Mouse (Mus musculus): ENCODE measurements around the gene Ccdc38. TPM values are rescaled to one million over a fixed set of nuclear protein-coding genes. Genes with fewer than 3 reads are reported as not detected.

The Ccdc38 gene
- polyA plus RNA-seq, 1 experiment from 2014 or later: 0.12 TPM

DNA sequence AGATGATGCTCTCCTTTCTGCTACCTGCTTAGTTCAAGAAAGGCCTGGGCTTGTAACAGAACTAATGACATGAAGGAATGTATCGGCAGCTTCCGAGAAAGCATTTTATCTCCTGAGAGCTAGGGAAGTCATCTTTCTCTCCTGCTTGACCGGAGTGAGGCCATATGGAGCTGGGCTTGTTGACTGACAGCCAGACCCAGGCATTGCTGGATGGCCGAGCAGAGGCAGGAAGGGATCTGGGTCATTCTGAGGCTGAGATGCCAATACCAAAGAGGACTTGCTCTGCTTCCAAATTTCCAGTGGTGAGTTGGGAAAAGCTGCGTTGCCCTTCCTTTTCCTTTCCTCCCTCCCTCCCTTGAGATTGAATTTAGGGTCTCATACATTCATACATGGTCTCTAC is 20.7 kb upstream of the Ccdc38 start:
- POLR2A ChIA-PET: no interaction called here
- ATAC-seq: no peak
- in situ Hi-C loops (cut with MboI; ENCODE audit: low pct_unique_long_range_greater_than_20kb): no loop called here
- TF ChIP-seq CTCF (IDR thresholded peaks at IDR 0.05): no peak
- CTCF ChIA-PET: no interaction called here
- H3K27me3 ChIP-seq: no peaks in the 10 kb centered on the region
- no peak for DNase-seq (ENCODE audit: low read depth, low spot score)

DNA sequence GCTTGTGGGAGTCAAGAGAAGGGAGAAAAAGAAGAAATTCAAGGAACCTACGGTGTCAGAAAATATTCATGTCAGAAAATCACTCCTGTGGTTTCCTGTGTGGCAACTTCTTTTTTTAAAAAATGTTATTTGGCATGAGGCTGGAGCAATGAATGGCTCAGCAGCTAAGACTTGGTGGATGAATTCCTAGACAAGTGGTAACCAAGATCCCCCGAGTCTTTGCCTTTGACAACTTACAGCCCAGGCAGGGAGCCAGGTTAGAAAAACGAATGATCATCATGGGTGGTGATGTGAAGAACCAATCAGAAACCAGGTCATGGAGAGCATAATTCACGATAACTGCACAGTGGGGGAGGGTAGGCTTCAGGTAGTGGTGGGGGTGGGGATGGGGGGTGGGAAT is 19.4 kb upstream of the Ccdc38 start:
- H3K27me3 ChIP-seq: no peaks in the 10 kb centered on the region
- peak; percentile 44 for ATAC-seq
- in situ Hi-C loops (cut with MboI; ENCODE audit: low pct_unique_long_range_greater_than_20kb): no loop called here
- POLR2A ChIA-PET: no interaction called here
- CTCF ChIA-PET: interaction anchor here (1.1 kb wide), 1 partner anchor 28 kb away, joined by 3 read pairs; no protein-coding TSS in a partner anchor
- DNase-seq (ENCODE audit: low read depth, low spot score): no peak
- TF ChIP-seq CTCF (IDR thresholded peaks at IDR 0.05): no peak

DNA sequence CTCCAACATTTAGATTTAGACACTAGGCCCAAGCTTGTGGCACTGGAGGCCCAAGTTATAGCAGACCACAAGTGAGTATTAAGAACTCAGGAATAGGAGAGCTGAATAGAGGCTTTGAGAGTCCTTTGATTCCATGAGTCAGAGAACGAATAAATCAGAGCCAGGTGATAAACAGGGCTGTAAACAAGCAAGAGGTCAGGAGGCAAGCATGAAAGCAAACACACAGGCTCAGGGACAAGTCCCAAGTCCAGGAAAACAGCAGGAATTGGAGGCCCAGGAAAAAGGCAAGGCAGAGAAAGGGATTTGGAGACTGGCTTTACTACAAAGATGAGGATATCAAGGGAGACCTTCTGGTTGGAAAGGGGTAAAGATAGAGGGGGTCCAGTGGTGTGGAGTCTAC is 15.1 kb upstream of the Ccdc38 start:
- TF ChIP-seq CTCF (IDR thresholded peaks at IDR 0.05): no peak
- no peaks in the 10 kb centered on the region for H3K27me3 ChIP-seq
- no peak for ATAC-seq
- POLR2A ChIA-PET: no interaction called here
- in situ Hi-C loops (cut with MboI; ENCODE audit: low pct_unique_long_range_greater_than_20kb): no loop called here
- CTCF ChIA-PET: no interaction called here
- no peak for DNase-seq (ENCODE audit: low read depth, low spot score)

DNA sequence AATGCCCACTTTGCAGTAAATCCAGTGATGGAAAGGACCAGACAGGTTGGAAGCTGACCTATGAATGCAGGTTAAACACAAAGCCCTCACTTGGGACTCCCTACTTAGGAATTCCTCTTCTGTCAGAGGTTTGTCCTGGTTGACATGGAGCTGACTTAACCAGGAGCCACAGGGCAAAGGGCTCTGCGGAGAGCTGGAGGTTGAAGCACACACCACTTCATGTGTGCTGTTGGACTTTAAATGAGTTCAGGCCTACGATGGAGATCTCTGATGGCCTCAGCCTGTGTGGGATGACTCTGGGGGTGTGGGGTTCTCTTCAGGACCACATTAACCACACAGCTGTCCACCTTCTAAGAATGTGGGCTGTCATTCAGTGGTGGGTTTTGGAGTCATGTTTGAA is 2.1 kb upstream of the Ccdc38 start:
- ATAC-seq (no peak), DNase-seq (ENCODE audit: low read depth, low spot score) (no peak)
- H3K27me3 ChIP-seq: no peaks in the 10 kb centered on the region
- in situ Hi-C loops (cut with MboI; ENCODE audit: low pct_unique_long_range_greater_than_20kb): no loop called here
- POLR2A ChIA-PET: no interaction called here
- no peak for TF ChIP-seq CTCF (IDR thresholded peaks at IDR 0.05)
- CTCF ChIA-PET: interaction anchor here (1.3 kb wide), 1 partner anchor 11 kb away, joined by 6 read pairs; no protein-coding TSS in a partner anchor

DNA sequence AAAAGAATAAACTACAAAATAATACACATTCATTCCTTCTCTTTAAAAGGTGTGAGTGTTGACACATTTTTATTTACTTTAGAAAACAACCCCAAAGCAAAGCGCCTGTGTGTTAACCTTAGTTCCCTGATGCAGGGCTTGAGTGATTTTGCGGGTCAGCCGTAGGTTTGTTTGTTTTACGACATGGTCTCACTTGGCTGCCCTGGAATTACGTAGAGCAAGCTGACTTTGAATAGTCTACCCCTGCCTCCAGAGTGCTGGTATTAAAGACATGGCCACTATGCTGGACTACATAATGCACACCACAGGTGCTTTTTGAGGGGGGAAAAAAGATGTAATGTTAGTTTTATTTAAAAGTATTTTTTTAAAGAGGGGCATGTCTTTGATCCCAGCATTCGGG is 1.6 kb upstream of the Ccdc38 start:
- ATAC-seq (no peak), DNase-seq (ENCODE audit: low read depth, low spot score) (no peak)
- in situ Hi-C loops (cut with MboI; ENCODE audit: low pct_unique_long_range_greater_than_20kb): no loop called here
- ChIA-PET CTCF (interaction anchor here (1.3 kb wide), 1 partner anchor 11 kb away, joined by 6 read pairs; no protein-coding TSS in a partner anchor), POLR2A (no interaction called here)
- no peak for TF ChIP-seq CTCF (IDR thresholded peaks at IDR 0.05)
- no peaks in the 10 kb centered on the region for H3K27me3 ChIP-seq

DNA sequence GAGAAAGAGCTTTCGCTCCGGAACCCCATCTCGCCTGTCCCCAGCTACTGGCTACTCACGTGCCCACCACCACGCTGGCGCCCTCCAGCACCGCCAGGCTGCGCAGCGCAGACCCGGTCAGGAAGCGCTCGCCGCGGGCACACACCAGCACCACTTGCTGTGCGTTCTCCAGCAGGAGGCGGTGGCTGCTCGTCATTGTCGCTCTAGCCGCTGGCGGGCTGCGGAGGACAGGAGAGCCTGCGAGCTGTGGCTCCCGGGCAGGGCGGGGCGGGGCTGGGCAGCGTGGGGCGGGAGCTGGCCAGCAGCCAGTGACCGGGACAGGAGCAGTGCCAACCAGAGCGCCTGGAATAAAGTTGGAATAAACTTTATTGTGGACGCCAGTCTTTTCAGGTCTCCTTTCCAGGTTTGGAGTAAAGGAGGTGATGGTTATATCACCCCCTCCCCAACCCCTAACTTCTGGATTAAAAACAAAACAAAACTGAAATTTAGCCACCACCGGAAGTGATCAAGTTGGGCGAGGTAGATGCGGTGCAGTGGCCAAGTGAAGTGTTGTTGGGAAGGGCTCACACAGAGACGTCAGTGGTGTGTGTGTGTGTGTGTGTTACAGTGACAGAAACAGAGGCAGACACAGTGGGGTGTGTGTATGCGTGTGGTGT is 529 bp upstream of the Ccdc38 start, which contains the start of gene Amdhd1:
TSS of gene Amdhd1 (minus strand) at position 259 of the 656 bp plus-strand sequence.
- peak; percentile 85 for TF ChIP-seq CTCF (IDR thresholded peaks at IDR 0.05)
- CTCF ChIA-PET: interaction anchor here (0.7 to 1.3 kb wide), 5 partner anchors 9 to 55 kb away, joined by 3 to 10 read pairs (median 4); no protein-coding TSS in a partner anchor
- no peaks in the 10 kb centered on the region for H3K27me3 ChIP-seq
- POLR2A ChIA-PET: no interaction called here
- in situ Hi-C loops (cut with MboI; ENCODE audit: low pct_unique_long_range_greater_than_20kb): loop anchor here (10.0 kb wide), 2 partner anchors 115 to 485 kb away; no protein-coding TSS in a partner anchor
- DNase-seq (ENCODE audit: low read depth, low spot score) (no peak), ATAC-seq (peak; percentile 80)

DNA sequence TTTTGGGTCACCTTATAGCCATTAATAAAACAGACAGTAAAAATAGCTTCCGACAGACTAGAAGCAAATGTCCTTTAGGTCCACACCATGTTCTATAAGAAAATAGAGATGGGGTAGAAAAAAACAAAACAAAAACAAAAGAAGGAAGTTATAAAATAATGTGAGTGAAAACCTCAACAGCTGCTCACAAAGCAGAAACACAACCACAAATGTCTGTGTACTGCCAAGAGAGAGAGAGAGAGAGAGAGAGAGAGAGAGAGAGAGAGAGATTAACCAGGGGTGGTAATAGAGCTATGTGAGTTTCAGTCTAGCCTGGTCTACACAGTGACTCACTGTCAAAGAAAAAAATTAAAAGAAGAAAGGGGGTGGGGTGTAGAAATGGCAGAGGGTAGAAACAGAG is 1.2 kb downstream of the Ccdc38 start:
- DNase-seq (ENCODE audit: low read depth, low spot score): no peak
- no peak for ATAC-seq
- TF ChIP-seq CTCF (IDR thresholded peaks at IDR 0.05): no peak
- in situ Hi-C loops (cut with MboI; ENCODE audit: low pct_unique_long_range_greater_than_20kb): loop anchor here (10.0 kb wide), 2 partner anchors 117 to 487 kb away; no protein-coding TSS in a partner anchor
- CTCF ChIA-PET: interaction anchor here (0.8 to 1.6 kb wide), 2 partner anchors 29 to 56 kb away, joined by 3 to 6 read pairs; no protein-coding TSS in a partner anchor
- H3K27me3 ChIP-seq: no peaks in the 10 kb centered on the region
- POLR2A ChIA-PET: no interaction called here

DNA sequence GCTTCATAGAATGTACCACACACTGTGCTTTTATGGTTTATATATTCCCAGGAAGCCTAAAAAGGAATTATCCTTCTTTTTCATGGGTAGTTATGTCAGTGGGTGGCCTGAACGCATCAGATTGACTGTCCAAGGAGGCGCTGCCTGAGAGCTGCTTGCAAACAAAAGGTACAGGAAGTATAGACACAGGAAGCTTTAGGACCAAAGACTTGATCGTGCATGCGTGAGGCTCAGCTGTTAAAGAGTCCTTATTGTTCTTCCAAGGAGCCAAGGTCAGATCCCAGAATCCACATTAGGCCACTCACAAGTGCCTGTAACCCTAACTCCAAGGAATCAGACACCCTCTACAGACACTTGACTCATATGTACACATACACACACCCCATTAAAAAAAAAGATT is 1.9 kb downstream of the Ccdc38 start:
- DNase-seq (ENCODE audit: low read depth, low spot score) (no peak), ATAC-seq (no peak)
- H3K27me3 ChIP-seq: no peaks in the 10 kb centered on the region
- ChIA-PET POLR2A (no interaction called here), CTCF (interaction anchor here (0.8 to 1.6 kb wide), 2 partner anchors 30 to 57 kb away, joined by 3 to 6 read pairs; no protein-coding TSS in a partner anchor)
- in situ Hi-C loops (cut with MboI; ENCODE audit: low pct_unique_long_range_greater_than_20kb): loop anchor here (10.0 kb wide), 2 partner anchors 118 to 488 kb away; no protein-coding TSS in a partner anchor
- no peak for TF ChIP-seq CTCF (IDR thresholded peaks at IDR 0.05)

DNA sequence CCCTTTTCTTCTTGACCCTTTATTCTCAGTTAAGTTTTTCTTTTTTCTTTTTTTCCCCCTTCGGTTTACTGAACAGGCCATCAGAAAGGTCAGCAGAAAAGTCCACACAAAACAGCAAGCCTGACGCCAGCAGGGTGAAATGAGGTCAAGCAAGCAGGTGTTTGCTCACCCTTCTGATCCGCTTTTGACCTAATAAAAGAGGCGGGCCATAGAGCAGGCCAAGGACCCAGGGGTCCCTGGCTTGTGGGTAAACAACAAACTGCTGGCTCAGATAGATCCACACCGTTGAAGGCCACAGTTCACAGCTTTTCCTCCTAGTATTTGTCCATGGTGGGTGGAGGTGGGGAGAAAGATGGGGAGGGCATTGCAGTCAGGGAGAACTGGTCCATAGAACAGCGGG is 2.7 kb downstream of the Ccdc38 start:
- POLR2A ChIA-PET: no interaction called here
- no peak for TF ChIP-seq CTCF (IDR thresholded peaks at IDR 0.05)
- ATAC-seq: no peak

DNA sequence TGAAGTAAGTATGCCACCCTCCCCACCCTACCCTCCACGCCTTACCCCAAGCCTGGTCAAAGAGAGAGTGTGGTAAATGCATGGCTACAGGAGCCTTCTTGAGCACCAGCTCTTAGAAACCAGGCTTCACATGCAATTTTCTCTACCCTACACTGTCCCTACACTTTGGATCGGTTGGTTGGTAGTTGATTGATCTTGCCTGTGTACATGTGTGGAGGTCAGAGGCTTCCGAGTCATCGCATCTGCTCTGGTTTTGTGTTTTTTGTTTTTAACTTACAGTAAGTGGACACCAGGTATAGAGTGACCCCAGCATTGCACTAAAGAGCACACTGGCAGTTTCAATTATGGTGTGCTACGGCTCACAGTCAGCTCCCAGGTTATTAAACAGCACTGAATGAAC is 3.7 kb downstream of the Ccdc38 start:
- DNase-seq (ENCODE audit: low read depth, low spot score): no peak
- ATAC-seq: no peak
- ChIA-PET POLR2A (no interaction called here), CTCF (interaction anchor here (2.1 kb wide), 1 partner anchor 59 kb away, joined by 6 read pairs; no protein-coding TSS in a partner anchor)
- H3K27me3 ChIP-seq: no peaks in the 10 kb centered on the region
- in situ Hi-C loops (cut with MboI; ENCODE audit: low pct_unique_long_range_greater_than_20kb): loop anchor here (10.0 kb wide), 2 partner anchors 119 to 489 kb away; no protein-coding TSS in a partner anchor
- no peak for TF ChIP-seq CTCF (IDR thresholded peaks at IDR 0.05)

More for the DNA sequence above, 2.7 kb downstream of the Ccdc38 start:
- no peaks in the 10 kb centered on the region for H3K27me3 ChIP-seq
- DNase-seq (ENCODE audit: low read depth, low spot score): no peak
- CTCF ChIA-PET: interaction anchor here (2.1 kb wide), 1 partner anchor 58 kb away, joined by 6 read pairs; no protein-coding TSS in a partner anchor
- in situ Hi-C loops (cut with MboI; ENCODE audit: low pct_unique_long_range_greater_than_20kb): loop anchor here (10.0 kb wide), 2 partner anchors 118 to 488 kb away; no protein-coding TSS in a partner anchor

DNA sequence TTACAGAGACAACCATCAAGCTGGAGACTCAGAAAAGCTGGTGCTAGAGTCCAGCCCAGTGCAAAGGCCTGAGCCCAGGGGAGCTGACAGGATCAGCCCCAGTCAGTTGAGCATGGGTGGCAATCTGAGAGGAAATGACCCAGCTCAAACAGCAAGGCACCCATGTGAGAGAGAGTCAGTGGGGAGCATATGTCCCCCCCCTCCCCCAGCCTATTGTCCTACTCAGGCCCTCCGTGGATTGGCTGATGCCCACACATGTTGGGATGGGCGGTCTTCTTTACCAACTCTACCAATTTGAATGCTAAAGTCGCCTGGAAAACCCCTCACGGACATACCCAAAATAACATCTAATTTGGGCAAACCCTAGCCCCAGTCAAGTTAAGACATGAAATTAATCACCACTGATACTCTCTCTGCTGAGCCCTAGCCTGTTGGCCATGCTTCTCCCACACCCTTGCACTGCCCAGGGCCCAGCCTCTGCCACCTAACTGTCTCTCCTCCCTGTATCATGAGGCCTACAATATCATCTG is 7.4 kb downstream of the Ccdc38 start:
- no peaks in the 10 kb centered on the region for H3K27me3 ChIP-seq
- DNase-seq (ENCODE audit: low read depth, low spot score) (no peak), ATAC-seq (no peak)
- POLR2A ChIA-PET: interaction anchor here (1.1 kb wide), 1 partner anchor 63 kb away, joined by 5 read pairs; no protein-coding TSS in a partner anchor
- TF ChIP-seq CTCF (IDR thresholded peaks at IDR 0.05): no peak
- CTCF ChIA-PET: interaction anchor here (1.3 to 5.8 kb wide), 5 partner anchors 27 to 62 kb away, joined by 3 to 39 read pairs (median 4); no protein-coding TSS in a partner anchor
- in situ Hi-C loops (cut with MboI; ENCODE audit: low pct_unique_long_range_greater_than_20kb): loop anchor here (5.0 to 10.0 kb wide), 3 partner anchors 71 to 493 kb away; no protein-coding TSS in a partner anchor

Data from Patski (cell line).